Mouse (Mus musculus): Measurements from ENCODE around the gene Kat7.

Gene Kat7

GRCm38 (mm10) chr11:95333805-95334204 is 23.8 kb upstream of the Kat7 start:
- DNase-seq (ENCODE audit: low spot score in 2 of 2) = no peak

DNA sequence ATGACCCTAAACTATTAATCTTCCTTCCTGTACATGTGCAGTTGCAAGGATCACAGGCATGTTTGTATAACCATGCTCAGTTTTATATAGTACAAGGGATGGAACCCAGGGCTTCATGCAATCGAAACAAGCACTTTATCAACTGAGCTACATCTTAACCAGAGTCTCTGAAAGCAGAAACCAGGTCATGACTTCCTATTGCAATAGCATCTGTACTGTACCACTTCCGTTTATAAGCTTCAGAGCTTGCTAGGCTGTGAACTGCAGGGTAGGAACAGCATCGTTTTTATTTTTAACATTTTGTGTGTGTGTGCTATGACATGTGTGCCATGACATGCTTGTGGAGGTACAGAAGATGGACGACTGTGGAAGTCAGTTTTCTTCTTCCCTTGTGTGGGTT is 23.2 kb upstream of the Kat7 start:
- no peak for DNase-seq (ENCODE audit: low spot score in 2 of 2)

- DNase-seq (ENCODE audit: low spot score in 2 of 2) = no peak
Measured at GRCm38 (mm10) chr11:95330662-95331061, 20.6 kb upstream of the Kat7 start.

DNA sequence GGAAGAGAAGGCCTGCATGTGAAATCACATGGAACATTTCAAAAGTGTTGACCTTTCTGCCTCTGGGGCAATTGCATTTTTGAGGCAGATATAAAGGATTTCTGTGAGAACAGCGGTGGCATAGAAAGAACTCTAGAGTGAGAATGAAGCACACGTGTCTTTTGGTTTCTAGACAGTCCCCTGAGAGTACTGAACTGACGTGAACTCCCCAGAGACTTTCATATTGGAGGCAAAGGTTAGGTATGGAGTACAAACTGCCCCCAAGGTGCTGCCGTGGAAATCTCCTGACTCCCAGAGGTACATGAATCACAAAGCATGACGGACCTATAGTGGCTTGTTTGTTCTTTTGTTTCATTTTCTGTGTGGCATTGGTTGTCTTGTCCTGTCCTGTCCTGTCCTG is 18.6 kb upstream of the Kat7 start:
- no peak for DNase-seq (ENCODE audit: low spot score in 2 of 2)

DNA sequence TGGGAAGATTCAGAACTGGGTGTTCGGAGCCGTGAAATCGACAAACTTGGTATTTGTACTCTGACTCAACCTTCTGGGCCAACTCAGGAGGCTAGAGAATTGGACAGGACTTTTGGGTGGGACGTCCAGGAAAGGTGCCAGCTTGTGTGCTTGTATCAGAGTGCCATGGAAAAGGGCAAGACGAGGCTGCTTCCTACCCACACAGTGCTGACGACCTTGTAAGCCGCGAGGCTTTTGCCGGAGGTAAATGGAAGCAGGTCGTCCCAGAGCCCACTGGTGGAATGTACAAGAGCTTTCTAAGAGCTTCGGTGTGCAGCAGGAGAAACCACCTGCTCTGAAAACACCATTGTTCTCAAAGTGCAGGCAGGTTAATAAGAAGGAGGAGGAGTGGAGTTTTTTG is 16.2 kb upstream of the Kat7 start:
- no peak for DNase-seq (ENCODE audit: low spot score in 2 of 2)

DNA sequence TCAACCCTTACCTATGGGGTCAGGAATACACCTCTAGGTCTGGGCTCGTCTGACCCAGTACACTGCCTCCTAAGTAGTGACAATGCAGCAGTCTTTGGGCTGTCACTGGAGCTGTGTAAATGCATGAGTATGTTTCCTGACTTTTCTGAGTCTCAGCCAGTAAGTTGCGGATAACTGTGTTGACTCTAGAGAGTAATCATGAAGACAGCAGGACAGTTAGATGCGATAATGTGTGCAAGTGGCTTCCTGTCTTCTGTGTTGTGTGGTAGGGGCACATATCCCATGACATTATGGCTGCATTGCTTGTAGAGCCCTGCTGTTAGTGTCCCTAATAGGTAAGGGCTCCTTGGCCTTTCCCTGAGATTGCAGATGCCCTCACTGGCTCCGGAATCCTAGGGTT is 15.8 kb upstream of the Kat7 start:
- DNase-seq (ENCODE audit: low spot score in 2 of 2) = no peak

GRCm38 (mm10) chr11:95324181-95324580 is 14.1 kb upstream of the Kat7 start:
- DNase-seq (ENCODE audit: low spot score in 2 of 2) = no peak

DNA sequence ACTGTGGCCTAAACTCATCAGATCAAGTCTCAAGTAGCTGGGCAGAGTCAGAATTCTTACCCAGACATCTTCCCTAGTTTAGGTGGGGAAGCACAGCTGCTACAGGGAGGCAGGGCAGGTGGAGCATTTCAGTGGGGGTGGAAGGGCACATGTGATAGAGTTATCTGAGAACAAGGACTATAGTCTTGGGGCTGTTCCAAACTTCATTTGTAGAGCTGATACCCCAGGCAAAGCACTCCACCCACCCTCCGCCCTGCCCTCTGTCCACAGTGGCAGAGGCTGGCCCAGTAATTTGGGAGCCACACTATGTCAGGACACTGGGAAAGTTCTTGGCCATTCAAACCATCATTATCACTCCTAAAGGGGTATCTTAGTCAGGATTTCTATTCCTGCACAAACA is 10.0 kb upstream of the Kat7 start:
- DNase-seq (ENCODE audit: low spot score in 2 of 2) = no peak

- DNase-seq (ENCODE audit: low spot score in 2 of 2) = no peak
Measured at GRCm38 (mm10) chr11:95319506-95319905, 9.5 kb upstream of the Kat7 start.

DNA sequence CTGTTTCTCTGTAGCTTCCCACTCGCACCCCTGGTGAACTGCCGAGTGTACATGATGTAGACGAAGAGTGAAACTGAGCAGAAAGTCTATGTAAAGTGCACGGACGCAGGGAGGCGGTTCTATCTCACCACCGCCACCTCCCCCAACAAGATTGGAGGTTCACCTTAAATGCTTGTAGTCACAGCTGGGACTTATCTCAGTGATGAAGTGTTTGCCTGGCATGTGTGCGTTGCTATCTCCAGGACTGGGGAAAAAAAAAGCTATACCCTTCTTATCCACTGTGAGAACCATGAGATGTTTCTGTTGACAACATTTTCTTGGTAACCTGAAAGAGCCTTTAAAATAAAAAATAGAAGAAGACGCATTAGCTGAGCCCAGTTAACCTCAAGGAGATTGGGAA is 8.1 kb upstream of the Kat7 start:
- no peak for DNase-seq (ENCODE audit: low spot score in 2 of 2)

DNA sequence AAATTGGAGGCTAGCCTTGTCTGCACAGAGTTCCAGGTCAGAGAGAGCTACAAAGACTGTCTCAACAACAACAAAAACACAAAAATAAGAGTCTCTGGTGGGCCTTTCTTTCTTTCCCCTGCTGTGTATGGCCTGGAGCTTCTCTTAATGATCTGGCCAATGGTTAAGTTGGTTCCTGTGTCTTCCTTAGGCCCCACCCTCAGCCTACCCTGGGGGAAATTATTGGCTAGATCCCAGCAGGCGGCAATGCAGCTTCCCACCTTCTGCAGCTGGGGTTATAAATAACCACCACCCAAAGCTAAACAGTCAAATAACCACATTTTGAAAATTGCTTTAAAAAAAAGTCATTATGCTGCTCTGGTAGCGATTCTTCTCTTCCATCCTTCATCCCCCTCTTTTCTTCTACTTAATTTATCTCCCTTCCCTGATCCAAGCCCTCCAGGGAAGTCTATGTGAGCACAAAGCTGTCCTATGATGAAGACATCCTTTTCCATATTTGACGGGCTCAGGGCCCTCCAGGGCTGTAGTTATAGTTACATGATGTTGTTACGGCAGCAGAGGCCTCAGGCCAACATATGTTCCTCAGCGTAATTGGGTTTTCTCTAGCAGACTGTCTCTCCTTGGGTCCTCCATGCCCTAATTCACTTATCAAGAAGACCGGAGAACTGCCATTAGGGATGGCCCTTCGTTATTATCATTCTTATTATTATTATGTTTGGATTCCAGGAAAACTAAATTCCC is 5.3 kb upstream of the Kat7 start:
- DNase-seq (ENCODE audit: low spot score in 2 of 2) = no peak

- no peak for DNase-seq (ENCODE audit: low spot score in 2 of 2)
Measured at GRCm38 (mm10) chr11:95311425-95311807, 1.4 kb upstream of the Kat7 start.

- DNase-seq (ENCODE audit: low spot score in 2 of 2) = no peak
Measured at GRCm38 (mm10) chr11:95310648-95311424, 790 bp upstream of the Kat7 start.

- DNase-seq (ENCODE audit: low spot score in 2 of 2) = peak; percentile 98 to 99
Measured at GRCm38 (mm10) chr11:95309510-95310006, 488 bp downstream of the Kat7 start.

- DNase-seq (ENCODE audit: low spot score in 2 of 2) = no peak
Measured at GRCm38 (mm10) chr11:95307526-95307925, 2.5 kb downstream of the Kat7 start.

GRCm38 (mm10) chr11:95305600-95305999 is 4.4 kb downstream of the Kat7 start:
- DNase-seq (ENCODE audit: low spot score in 2 of 2) = no peak

DNA sequence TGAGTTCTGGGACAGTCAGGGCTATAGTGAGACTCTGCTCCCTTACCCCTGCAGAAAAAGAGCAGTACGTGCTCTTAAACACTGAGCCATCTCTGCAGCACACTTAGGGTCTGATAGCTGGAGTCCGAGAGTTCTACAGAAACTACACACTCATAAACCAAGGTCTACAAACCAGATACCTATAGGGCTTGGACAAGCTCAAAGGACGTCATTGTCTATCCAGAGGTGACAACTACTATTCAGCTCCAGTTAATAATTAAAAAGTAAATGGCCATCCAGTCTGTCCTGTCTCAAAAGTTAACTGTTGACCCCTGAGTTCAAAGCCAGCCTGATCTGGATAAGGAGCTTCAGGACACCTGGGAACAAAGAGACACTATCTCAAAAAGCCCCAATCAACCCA is 8.3 kb downstream of the Kat7 start:
- no peak for DNase-seq (ENCODE audit: low spot score in 2 of 2)

DNA sequence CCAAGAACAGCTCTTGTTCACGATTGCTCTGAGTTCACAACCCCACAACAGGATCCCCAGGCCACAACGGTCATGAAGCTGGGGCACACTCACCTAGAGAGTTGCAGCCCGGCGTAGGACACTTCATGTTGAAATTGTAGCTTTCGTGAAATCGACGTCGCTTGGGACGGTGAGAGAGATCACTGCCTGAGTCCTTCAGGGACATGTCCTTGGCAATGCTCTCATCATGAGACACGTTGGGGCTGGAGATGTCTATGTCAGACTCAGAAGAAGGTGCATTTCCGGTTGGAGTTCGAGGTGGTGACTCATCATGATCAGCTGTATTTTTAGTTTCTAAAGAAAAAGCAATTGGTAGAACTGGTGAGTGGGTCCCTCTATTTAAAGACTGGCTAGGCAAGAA is 10.2 kb downstream of the Kat7 start:
- no peak for DNase-seq (ENCODE audit: low spot score in 2 of 2)

DNA sequence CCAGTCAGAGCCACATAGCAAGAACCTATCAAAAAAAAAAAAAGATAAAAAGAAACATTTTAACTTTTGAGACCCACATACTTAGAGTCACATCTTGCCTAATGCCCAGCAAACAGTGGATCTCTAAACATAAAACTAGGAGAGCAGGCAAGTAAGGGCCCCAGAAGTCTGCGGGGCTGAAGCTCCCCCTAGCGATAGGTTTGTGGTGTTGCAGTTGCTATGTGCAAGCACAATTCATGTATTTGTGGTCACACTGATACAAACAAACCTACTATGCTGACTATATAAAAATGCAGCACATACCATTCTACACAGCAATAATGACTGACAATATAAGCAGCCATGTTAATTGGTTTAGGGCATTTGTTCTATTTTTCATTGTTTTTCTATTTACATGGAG is 11.9 kb downstream of the Kat7 start:
- DNase-seq (ENCODE audit: low spot score in 2 of 2) = no peak

DNA sequence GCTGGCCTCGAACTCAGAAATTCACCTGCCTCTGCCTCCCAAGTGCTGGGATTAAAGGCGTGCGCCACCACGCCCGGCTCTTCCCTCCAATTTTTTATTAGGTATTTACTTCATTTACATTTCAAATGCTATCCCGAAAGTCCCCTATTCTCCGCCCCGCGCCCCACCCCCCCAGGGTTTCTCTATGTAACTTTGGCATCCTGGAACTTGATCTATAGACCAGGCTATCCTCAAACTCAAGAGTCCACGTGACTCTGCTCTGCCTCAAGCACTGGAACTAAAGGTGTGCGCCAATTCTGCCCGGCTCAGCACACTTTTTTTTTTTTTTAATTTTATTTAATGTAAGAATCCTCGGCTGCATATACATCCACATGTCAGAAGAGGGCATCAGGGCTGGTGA is 14.3 kb downstream of the Kat7 start:
- DNase-seq (ENCODE audit: low spot score in 2 of 2) = no peak

DNA sequence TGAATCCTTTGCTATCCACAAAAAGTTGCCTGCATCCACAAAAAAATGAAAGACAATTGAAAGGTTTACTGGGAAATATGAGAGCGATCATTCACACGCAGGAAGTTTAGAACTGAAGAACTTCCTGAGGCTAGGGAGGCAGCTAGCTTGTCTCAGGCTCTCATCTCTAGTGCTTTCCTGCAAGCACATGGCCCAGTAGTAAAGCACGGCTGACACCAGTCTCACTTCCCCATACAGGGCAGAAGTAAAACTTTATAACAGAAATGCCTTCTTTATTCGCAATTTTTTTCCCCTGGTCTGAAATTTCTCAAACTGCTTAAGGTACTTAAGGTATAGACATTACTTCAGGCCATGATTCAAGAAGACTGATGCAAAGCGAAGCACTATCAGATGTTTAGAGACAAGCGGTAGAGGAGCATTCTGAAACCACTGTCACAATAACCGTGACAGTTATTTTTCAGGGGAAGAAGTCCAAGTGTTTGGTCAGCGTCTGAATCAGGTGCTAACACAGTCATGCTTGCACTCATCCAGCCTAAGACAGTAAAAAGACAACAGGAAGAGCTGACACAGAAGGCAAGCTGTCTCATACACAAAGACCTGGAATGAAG is 16.9 kb downstream of the Kat7 start:
- DNase-seq (ENCODE audit: low spot score in 2 of 2) = no peak

DNA sequence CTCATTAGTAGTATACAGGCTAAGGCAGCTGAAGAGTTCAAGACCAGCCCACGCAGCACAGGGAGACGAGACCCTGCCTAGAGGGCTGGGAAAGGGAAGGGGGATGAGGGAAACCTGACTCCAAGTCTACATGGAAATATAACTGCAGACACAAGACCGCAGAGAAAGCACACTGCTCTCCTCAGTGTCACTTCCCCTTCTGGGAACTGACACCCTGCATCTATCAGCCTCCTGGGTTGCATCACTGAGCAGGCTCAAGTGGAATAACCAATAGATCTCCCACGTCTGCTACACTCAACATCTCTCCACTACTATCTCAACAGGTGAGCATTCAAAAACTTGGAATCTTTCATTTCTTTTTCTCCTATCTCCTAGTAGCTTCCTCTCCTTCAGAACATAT is 18.0 kb downstream of the Kat7 start:
- DNase-seq (ENCODE audit: low spot score in 2 of 2) = no peak

DNA sequence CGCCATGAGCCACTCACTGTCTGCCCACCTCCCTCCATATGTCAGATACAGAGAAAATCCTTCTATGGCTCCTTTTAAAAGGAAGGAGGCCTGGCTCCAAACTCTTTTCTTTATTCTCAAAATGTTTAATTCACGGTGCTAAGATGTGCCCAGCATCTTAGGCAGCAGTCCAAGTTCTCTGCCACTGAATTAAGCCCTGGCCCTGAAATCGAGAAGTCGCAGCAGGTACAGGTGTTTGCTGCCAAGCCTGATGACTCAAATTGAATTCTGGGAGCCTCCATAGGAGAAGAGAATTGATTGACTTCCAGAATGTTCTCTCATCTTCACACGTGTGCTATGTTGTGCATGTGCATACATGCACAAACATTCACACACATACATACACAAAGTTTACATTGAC is 27.7 kb downstream of the Kat7 start:
- DNase-seq (ENCODE audit: low spot score in 2 of 2) = no peak
